Mouse (Mus musculus): ENCODE measurements around the gene Ubr4. TPM values are rescaled to one million over a fixed set of nuclear protein-coding genes. Genes with fewer than 3 reads are reported as not detected.

Gene Ubr4
- polyA plus RNA-seq, 1 experiment from 2014 or later, result 75.3 TPM

DNA sequence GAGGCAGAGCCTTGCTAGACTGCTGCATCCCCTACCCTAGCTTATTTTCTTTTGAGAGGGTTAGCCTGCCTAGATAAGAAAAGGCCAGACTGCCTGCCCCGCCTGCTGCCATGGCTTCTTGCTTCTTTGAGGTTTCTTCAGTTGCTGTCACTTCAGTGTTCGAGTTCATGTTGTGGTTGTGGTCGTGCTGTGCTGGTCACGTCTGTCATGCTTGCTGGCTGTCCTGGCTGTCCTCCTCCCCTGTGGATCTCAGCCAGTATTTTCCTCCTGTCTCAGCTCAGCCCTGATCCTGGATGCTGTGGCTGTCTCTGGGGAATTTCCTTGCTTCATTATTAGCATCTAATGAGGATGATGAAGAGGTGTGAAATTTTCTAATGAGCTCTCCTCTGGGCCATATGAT lies 89.4 kb downstream of the Ubr4 start:
- no peak overlapping the region for H3K27ac ChIP-seq
- peaks cover 98% of the 10 kb centered on the region for H3K36me3 ChIP-seq
- no peaks in the 10 kb centered on the region for H3K27me3 ChIP-seq
- H3K4me2 ChIP-seq, result no peak overlapping the region
- WGBS, result 89% methylated on average over 4 of the region's 4 CpGs
- no peak for ATAC-seq (ENCODE audit: insufficient number of reproducible peaks, insufficient read depth, low FRiP score, low TSS enrichment, low read depth)
- no peak overlapping the region for H3K4me3 ChIP-seq
- H3K9ac ChIP-seq, result no peak overlapping the region
- no peaks in the 10 kb centered on the region for H3K4me1 ChIP-seq
- H3K9me3 ChIP-seq, result no peaks in the 10 kb centered on the region

DNA sequence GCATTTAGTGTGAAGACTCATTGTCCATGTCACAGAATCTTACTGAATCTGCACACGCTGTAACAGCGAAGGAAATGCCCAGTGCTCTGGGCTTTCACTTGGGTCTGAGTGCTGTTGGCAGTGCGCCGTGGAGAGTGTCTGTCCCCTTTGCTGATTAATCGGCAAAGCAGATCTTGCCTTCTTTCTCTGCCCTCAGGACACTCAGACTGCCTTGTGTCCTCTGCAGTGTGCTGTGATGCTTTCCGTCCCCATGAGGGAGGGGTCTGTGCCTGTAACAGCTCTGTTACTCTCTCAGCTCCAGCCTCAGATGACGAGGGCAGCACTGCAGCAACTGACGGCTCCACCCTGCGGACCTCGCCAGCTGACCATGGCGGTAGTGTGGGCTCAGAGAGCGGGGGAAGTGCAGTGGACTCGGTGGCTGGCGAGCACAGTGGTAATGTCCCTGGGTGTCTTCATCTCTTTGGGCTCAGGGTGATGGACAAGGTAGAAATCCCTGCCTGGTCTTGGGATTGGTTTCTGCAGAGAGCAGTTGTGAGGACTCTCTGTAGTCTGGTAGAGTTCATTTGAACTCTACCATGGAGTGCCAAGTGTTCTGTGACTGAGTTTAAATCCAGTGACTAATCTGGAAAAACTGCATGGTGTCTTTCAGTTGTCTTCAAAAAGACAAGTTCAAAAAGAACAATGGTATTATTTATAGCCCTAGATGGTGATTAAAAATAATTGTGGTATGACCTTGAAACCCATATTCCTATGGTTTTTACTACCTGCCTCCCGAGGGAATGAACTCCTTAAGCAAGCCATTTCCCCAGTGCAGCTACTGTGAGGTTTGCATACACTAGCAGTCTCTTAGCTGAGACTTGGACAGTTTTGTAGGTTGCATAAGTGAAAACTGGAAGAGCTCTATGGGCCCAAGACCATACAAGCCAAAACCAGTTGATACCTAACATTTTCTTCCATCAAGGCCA lies 90.3 kb downstream of the Ubr4 start:
- 87% methylated on average over 15 of the region's 15 CpGs for WGBS
- no peak overlapping the region for H3K4me2 ChIP-seq
- H3K36me3 ChIP-seq, result peaks cover 98% of the 10 kb centered on the region
- no peak overlapping the region for H3K27ac ChIP-seq
- no peak overlapping the region for H3K4me3 ChIP-seq
- H3K9ac ChIP-seq, result no peak overlapping the region
- no peaks in the 10 kb centered on the region for H3K27me3 ChIP-seq
- H3K9me3 ChIP-seq, result no peaks in the 10 kb centered on the region
- H3K4me1 ChIP-seq, result no peaks in the 10 kb centered on the region
- no peak for ATAC-seq (ENCODE audit: insufficient number of reproducible peaks, insufficient read depth, low FRiP score, low TSS enrichment, low read depth)

GRCm38 (mm10) chr4:139444315-139444714 lies 91.9 kb downstream of the Ubr4 start:
- H3K27me3 ChIP-seq, result no peaks in the 10 kb centered on the region
- no peak for ATAC-seq (ENCODE audit: insufficient number of reproducible peaks, insufficient read depth, low FRiP score, low TSS enrichment, low read depth)
- no peak overlapping the region for H3K9ac ChIP-seq
- peaks cover 98% of the 10 kb centered on the region for H3K36me3 ChIP-seq
- H3K4me2 ChIP-seq, result no peak overlapping the region
- H3K9me3 ChIP-seq, result no peaks in the 10 kb centered on the region
- WGBS, result 93% methylated on average over 10 of the region's 10 CpGs
- no peaks in the 10 kb centered on the region for H3K4me1 ChIP-seq
- H3K27ac ChIP-seq, result no peak overlapping the region
- H3K4me3 ChIP-seq, result no peak overlapping the region

- Histone ChIP-seq H3K27ac (no peak overlapping the region), H3K27me3 (no peaks in the 10 kb centered on the region), H3K4me3 (no peak overlapping the region), H3K4me2 (no peak overlapping the region), H3K36me3 (peaks cover 98% of the 10 kb centered on the region), H3K9me3 (no peaks in the 10 kb centered on the region), H3K9ac (no peak overlapping the region), H3K4me1 (no peaks in the 10 kb centered on the region)
- ATAC-seq (ENCODE audit: insufficient number of reproducible peaks, insufficient read depth, low FRiP score, low TSS enrichment, low read depth), result no peak
- 88% methylated on average over 2 of the region's 2 CpGs for WGBS
Observed at GRCm38 (mm10) chr4:139446176-139446575, 93.8 kb downstream of the Ubr4 start.

- Histone ChIP-seq H3K4me3 (no peak overlapping the region), H3K9me3 (no peaks in the 10 kb centered on the region), H3K27me3 (no peaks in the 10 kb centered on the region), H3K4me1 (no peaks in the 10 kb centered on the region), H3K4me2 (no peak overlapping the region), H3K36me3 (peaks cover 98% of the 10 kb centered on the region), H3K9ac (no peak overlapping the region), H3K27ac (no peak overlapping the region)
- WGBS, result 91% methylated on average over 11 of the region's 11 CpGs
- no peak for ATAC-seq (ENCODE audit: insufficient number of reproducible peaks, insufficient read depth, low FRiP score, low TSS enrichment, low read depth)
Observed at GRCm38 (mm10) chr4:139446731-139447675, 94.6 kb downstream of the Ubr4 start.

GRCm38 (mm10) chr4:139452944-139453700 lies 100.7 kb downstream of the Ubr4 start:
- no peak overlapping the region for H3K4me3 ChIP-seq
- no peak for ATAC-seq (ENCODE audit: insufficient number of reproducible peaks, insufficient read depth, low FRiP score, low TSS enrichment, low read depth)
- no peaks in the 10 kb centered on the region for H3K27me3 ChIP-seq
- 94% methylated on average over 8 of the region's 8 CpGs for WGBS
- no peak overlapping the region for H3K9ac ChIP-seq
- H3K27ac ChIP-seq, result no peak overlapping the region
- H3K9me3 ChIP-seq, result no peaks in the 10 kb centered on the region
- no peak overlapping the region for H3K4me2 ChIP-seq
- H3K36me3 ChIP-seq, result peaks cover 98% of the 10 kb centered on the region
- no peaks in the 10 kb centered on the region for H3K4me1 ChIP-seq

GRCm38 (mm10) chr4:139454339-139454738 lies 101.9 kb downstream of the Ubr4 start:
- 77% methylated on average over 6 of the region's 6 CpGs for WGBS
- no peaks in the 10 kb centered on the region for H3K4me1 ChIP-seq
- H3K27me3 ChIP-seq, result no peaks in the 10 kb centered on the region
- H3K9me3 ChIP-seq, result no peaks in the 10 kb centered on the region
- H3K4me3 ChIP-seq, result no peak overlapping the region
- ATAC-seq (ENCODE audit: insufficient number of reproducible peaks, insufficient read depth, low FRiP score, low TSS enrichment, low read depth), result no peak
- no peak overlapping the region for H3K4me2 ChIP-seq
- H3K27ac ChIP-seq, result no peak overlapping the region
- no peak overlapping the region for H3K9ac ChIP-seq
- H3K36me3 ChIP-seq, result peaks cover 98% of the 10 kb centered on the region

- Histone ChIP-seq H3K27me3 (no peaks in the 10 kb centered on the region), H3K9ac (no peak overlapping the region), H3K36me3 (peaks cover 98% of the 10 kb centered on the region), H3K4me3 (no peak overlapping the region), H3K4me2 (no peak overlapping the region), H3K9me3 (no peaks in the 10 kb centered on the region), H3K27ac (no peak overlapping the region), H3K4me1 (no peaks in the 10 kb centered on the region)
- WGBS, result 84% methylated on average over 15 of the region's 15 CpGs
- no peak for ATAC-seq (ENCODE audit: insufficient number of reproducible peaks, insufficient read depth, low FRiP score, low TSS enrichment, low read depth)
Observed at GRCm38 (mm10) chr4:139459970-139460369, 107.6 kb downstream of the Ubr4 start.

DNA sequence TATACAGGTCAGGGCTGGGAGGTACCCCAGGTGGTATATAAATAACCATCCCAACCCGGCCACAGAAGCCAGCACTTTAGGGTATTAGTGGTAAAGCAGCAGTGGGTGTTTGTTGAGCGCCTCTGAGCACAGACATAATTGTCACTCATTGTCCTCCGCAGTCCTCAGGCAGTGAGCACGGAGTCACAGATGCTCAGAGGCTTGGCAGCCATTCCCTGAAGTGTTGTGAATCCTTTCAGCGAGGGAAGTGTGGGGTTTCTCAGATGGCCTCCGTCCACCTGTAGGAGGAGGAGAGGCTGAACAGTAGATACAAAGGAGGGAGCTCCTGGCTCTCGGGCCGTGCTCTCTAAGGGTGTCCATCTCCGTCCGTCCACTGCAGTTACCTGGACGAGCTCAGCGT lies 111.8 kb downstream of the Ubr4 start:
- H3K36me3 ChIP-seq, result peaks cover 100% of the 10 kb centered on the region
- ATAC-seq (ENCODE audit: insufficient number of reproducible peaks, insufficient read depth, low FRiP score, low TSS enrichment, low read depth), result no peak
- no peak overlapping the region for H3K9ac ChIP-seq
- no peaks in the 10 kb centered on the region for H3K4me1 ChIP-seq
- no peaks in the 10 kb centered on the region for H3K9me3 ChIP-seq
- WGBS, result 94% methylated on average over 12 of the region's 12 CpGs
- H3K4me3 ChIP-seq, result no peak overlapping the region
- no peak overlapping the region for H3K4me2 ChIP-seq
- H3K27me3 ChIP-seq, result no peaks in the 10 kb centered on the region
- no peak overlapping the region for H3K27ac ChIP-seq

DNA sequence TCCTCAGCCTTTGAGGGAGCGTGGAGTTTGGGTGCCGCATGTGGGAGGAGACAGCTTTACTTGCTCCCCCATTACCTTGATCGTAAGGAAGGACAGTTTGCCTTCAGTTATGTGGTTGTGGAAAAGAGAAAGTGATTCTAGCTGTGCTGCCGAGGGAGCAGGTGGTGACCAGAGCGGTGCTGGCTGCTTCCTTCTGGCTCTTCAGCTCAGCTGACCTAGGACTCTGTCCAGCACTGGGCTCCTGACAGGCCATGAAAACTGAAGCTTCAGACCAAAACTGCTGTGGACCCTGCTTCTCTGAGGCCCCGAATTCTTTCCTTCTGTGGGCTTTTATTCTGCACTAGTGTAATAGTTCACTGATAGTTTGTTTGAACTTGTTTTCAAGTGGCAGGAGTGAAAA lies 114.1 kb downstream of the Ubr4 start:
- no peak overlapping the region for H3K27ac ChIP-seq
- no peaks in the 10 kb centered on the region for H3K27me3 ChIP-seq
- H3K4me2 ChIP-seq, result no peak overlapping the region
- ATAC-seq (ENCODE audit: insufficient number of reproducible peaks, insufficient read depth, low FRiP score, low TSS enrichment, low read depth), result no peak
- H3K4me3 ChIP-seq, result no peak overlapping the region
- H3K9ac ChIP-seq, result no peak overlapping the region
- no peaks in the 10 kb centered on the region for H3K9me3 ChIP-seq
- 92% methylated on average over 6 of the region's 6 CpGs for WGBS
- H3K4me1 ChIP-seq, result no peaks in the 10 kb centered on the region
- peaks cover 100% of the 10 kb centered on the region for H3K36me3 ChIP-seq

DNA sequence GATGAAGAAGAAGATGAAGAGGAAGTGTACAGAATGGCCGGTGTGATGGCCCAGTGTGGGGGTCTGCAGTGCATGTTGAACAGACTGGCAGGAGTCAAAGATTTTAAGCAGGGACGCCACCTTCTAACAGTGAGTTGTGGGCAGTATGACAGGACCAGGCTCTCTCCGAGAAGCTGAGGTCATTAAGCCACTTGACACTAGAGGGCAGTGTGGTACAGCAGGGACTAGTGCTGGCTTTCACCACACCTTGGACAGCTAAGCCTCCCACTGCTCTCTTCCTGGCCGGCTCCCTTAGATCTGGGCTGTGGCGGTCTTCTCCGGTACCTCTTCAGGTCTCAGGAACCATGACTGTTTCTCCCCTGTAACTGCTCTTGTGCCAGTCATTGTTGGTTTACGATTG lies 117.8 kb downstream of the Ubr4 start:
- ATAC-seq (ENCODE audit: insufficient number of reproducible peaks, insufficient read depth, low FRiP score, low TSS enrichment, low read depth), result no peak
- no peak overlapping the region for H3K9ac ChIP-seq
- H3K4me1 ChIP-seq, result no peaks in the 10 kb centered on the region
- no peak overlapping the region for H3K4me2 ChIP-seq
- H3K27ac ChIP-seq, result no peak overlapping the region
- H3K36me3 ChIP-seq, result peaks cover 100% of the 10 kb centered on the region
- WGBS, result 45% methylated on average over 7 of the region's 7 CpGs
- no peak overlapping the region for H3K4me3 ChIP-seq
- no peaks in the 10 kb centered on the region for H3K9me3 ChIP-seq
- no peaks in the 10 kb centered on the region for H3K27me3 ChIP-seq

Measured in embryonic facial prominence, embryonic 13.5 days (tissue).